Mouse (Mus musculus) intestine, embryonic 15.5 days (tissue): ENCODE data around the gene Rara. TPM values are rescaled to one million over a fixed set of nuclear protein-coding genes. Genes with fewer than 3 reads are reported as not detected.
"Not testable (repeated sequence)": the region's sequence is repeated elsewhere in the genome, so short reads cannot be mapped to it uniquely, and the experiment has no call there.

Experiments used
- ATAC-seq: fragments of 200-750 bp; cut with Nextera tagmentation; 2 replicates; pipeline ENCODE4 v1.8.0; 2017; ENCODE audit warnings: moderate TSS enrichment, moderate library complexity
- H3K27ac ChIP-seq: fragments of 300-500 bp; sonication (generic); 2 replicates; pipeline ENCODE4 v1.5.1; 2015; ENCODE audit warnings: mild to moderate bottlenecking, inconsistent platforms
- H3K27me3 ChIP-seq: fragments of 300-500 bp; sonication (generic); replicated peaks from 2 replicates; pipeline ENCODE4 v1.6.1; 2015; ENCODE audit warnings: inconsistent platforms
- H3K36me3 ChIP-seq: fragments of 300-500 bp; sonication (generic); 2 replicates; pipeline ENCODE4 v1.6.1; 2015; ENCODE audit warnings: inconsistent platforms
- H3K4me1 ChIP-seq: fragments of 300-500 bp; sonication (generic); replicated peaks from 2 replicates; pipeline ENCODE4 v1.6.1; 2015; ENCODE audit warnings: inconsistent platforms
- H3K4me2 ChIP-seq: fragments of 300-500 bp; sonication (generic); replicated peaks from 2 replicates; pipeline ENCODE4 v1.6.1; 2015; ENCODE audit warnings: mild to moderate bottlenecking, inconsistent platforms
- H3K4me3 ChIP-seq: fragments of 300-500 bp; sonication (generic); replicated peaks from 2 replicates; pipeline ENCODE4 v1.5.1; 2015; ENCODE audit warnings: inconsistent platforms
- H3K9ac ChIP-seq: fragments of 300-500 bp; sonication (generic); 2 replicates; pipeline ENCODE4 v1.6.1; 2015; ENCODE audit warnings: inconsistent platforms
- H3K9me3 ChIP-seq: fragments of 300-500 bp; sonication (generic); 2 replicates; pipeline ENCODE4 v1.6.1; 2016; ENCODE audit warnings: inconsistent platforms
- WGBS: fragments of 180-500 bp; shearing (Covaris S2); methylation state at CpG from one replicate; pipeline ENCODE4 v1.1.7; 2015; 5-methylcytosine and 5-hydroxymethylcytosine counted together
- polyA plus RNA-seq: library from polyadenylated mRNA; unstranded; fragments of >200 nt; fragmentation: Nextera tagmentation; extraction: Ambion mirVana; gene quantifications from 2 replicates; pipeline ENCODE4 v1.2.1, GENCODE M21; 2015

Rara gene
- polyA plus RNA-seq, 1 experiment from 2014 or later = 31.5 TPM

GRCm38 (mm10) chr11:98925265-98925721, 2.3 kb upstream of the Rara start:
- WGBS = 10% methylated on average over 10 of the region's 10 CpGs
- Histone ChIP-seq H3K4me3 (no peak overlapping the region), H3K36me3 (no peaks in the 10 kb centered on the region), H3K4me2 (peak overlapping the region; percentile 40), H3K9ac (no peak overlapping the region), H3K27ac (peak overlapping the region; percentile 93), H3K9me3 (no peaks in the 10 kb centered on the region), H3K4me1 (peaks cover 75% of the 10 kb centered on the region), H3K27me3 (no peaks in the 10 kb centered on the region)
- ATAC-seq = peak; percentile 19

GRCm38 (mm10) chr11:98925868-98926311, 1.7 kb upstream of the Rara start:
- H3K9ac ChIP-seq = 0 out of 2 replicates have a peak overlapping the region, but pooled peaks have one; percentile 17
- peaks cover 81% of the 10 kb centered on the region for H3K4me1 ChIP-seq

GRCm38 (mm10) chr11:98926553-98926952, 1.1 kb upstream of the Rara start:
- Histone ChIP-seq H3K36me3 (no peaks in the 10 kb centered on the region), H3K9ac (0 out of 2 replicates have a peak overlapping the region, but pooled peaks have one; percentile 17), H3K27me3 (no peaks in the 10 kb centered on the region), H3K4me3 (no peak overlapping the region), H3K27ac (peak overlapping the region; percentile 93), H3K4me1 (peaks cover 88% of the 10 kb centered on the region), H3K4me2 (peak overlapping the region; percentile 40), H3K9me3 (no peaks in the 10 kb centered on the region)
- WGBS = 68% methylated on average over 7 of the region's 7 CpGs
- ATAC-seq = no peak

More at GRCm38 (mm10) chr11:98925868-98926311, 1.7 kb upstream of the Rara start:
- ATAC-seq = peak; percentile 18
- H3K4me3 ChIP-seq = no peak overlapping the region
- H3K9me3 ChIP-seq = no peaks in the 10 kb centered on the region
- WGBS = 8% methylated on average over 12 of the region's 12 CpGs
- peak overlapping the region; percentile 93 for H3K27ac ChIP-seq
- peak overlapping the region; percentile 40 for H3K4me2 ChIP-seq
- H3K36me3 ChIP-seq = no peaks in the 10 kb centered on the region
- no peaks in the 10 kb centered on the region for H3K27me3 ChIP-seq

- Histone ChIP-seq H3K27ac (peak overlapping the region; percentile 10; the same call in 1 of the 2 replicates), H3K27me3 (no peaks in the 10 kb centered on the region)
Observed at GRCm38 (mm10) chr11:98928186-98928893, 722 bp downstream of the Rara start.

GRCm38 (mm10) chr11:98929503-98929902, 1.9 kb downstream of the Rara start:
- H3K9ac ChIP-seq = peak overlapping the region; percentile 3; the same call in 1 of the 2 replicates
- peak overlapping the region; percentile 59 for H3K4me2 ChIP-seq
- H3K27me3 ChIP-seq = no peaks in the 10 kb centered on the region
- peak overlapping the region; percentile 57; the same call in 1 of the 2 replicates for H3K4me3 ChIP-seq
- peak overlapping the region; percentile 89 for H3K27ac ChIP-seq
- WGBS = 15% methylated on average over 9 of the region's 9 CpGs
- no peaks in the 10 kb centered on the region for H3K9me3 ChIP-seq
- H3K4me1 ChIP-seq = peaks cover 88% of the 10 kb centered on the region
- ATAC-seq = no peak
- H3K36me3 ChIP-seq = no peaks in the 10 kb centered on the region

More at GRCm38 (mm10) chr11:98928186-98928893, 722 bp downstream of the Rara start:
- 10% methylated on average over 12 of the region's 12 CpGs for WGBS
- Histone ChIP-seq H3K4me3 (peak overlapping the region; percentile 57), H3K4me1 (peaks cover 95% of the 10 kb centered on the region), H3K9ac (peak overlapping the region; percentile 78), H3K4me2 (peak overlapping the region; percentile 59), H3K9me3 (no peaks in the 10 kb centered on the region), H3K36me3 (no peaks in the 10 kb centered on the region)
- ATAC-seq = no peak

GRCm38 (mm10) chr11:98930127-98930601, 2.5 kb downstream of the Rara start:
- no peaks in the 10 kb centered on the region for H3K36me3 ChIP-seq
- H3K27ac ChIP-seq = peak overlapping the region; percentile 89
- H3K4me2 ChIP-seq = peak overlapping the region; percentile 59
- H3K4me3 ChIP-seq = 0 out of 2 replicates have a peak overlapping the region, but pooled peaks have one; percentile 57
- WGBS = 46% methylated on average over 7 of the region's 7 CpGs
- H3K9ac ChIP-seq = no peak overlapping the region
- ATAC-seq = no peak
- H3K4me1 ChIP-seq = peaks cover 87% of the 10 kb centered on the region
- H3K9me3 ChIP-seq = no peaks in the 10 kb centered on the region
- no peaks in the 10 kb centered on the region for H3K27me3 ChIP-seq

GRCm38 (mm10) chr11:98930773-98931512, 3.3 kb downstream of the Rara start:
- ATAC-seq = no peak
- peaks cover 85% of the 10 kb centered on the region for H3K4me1 ChIP-seq
- 22% methylated on average over 10 of the region's 10 CpGs for WGBS
- 0 out of 2 replicates have a peak overlapping the region, but pooled peaks have one; percentile 9 for H3K4me3 ChIP-seq
- H3K9ac ChIP-seq = peak overlapping the region; percentile 39; the same call in 1 of the 2 replicates
- H3K27me3 ChIP-seq = no peaks in the 10 kb centered on the region
- H3K36me3 ChIP-seq = no peaks in the 10 kb centered on the region
- H3K9me3 ChIP-seq = no peaks in the 10 kb centered on the region
- H3K27ac ChIP-seq = peak overlapping the region; percentile 89
- H3K4me2 ChIP-seq = peak overlapping the region; percentile 59

GRCm38 (mm10) chr11:98931513-98932292, 4.1 kb downstream of the Rara start:
- Histone ChIP-seq H3K9me3 (no peaks in the 10 kb centered on the region), H3K27ac (peak overlapping the region; percentile 89), H3K4me2 (peak overlapping the region; percentile 59), H3K4me3 (no peak overlapping the region), H3K36me3 (no peaks in the 10 kb centered on the region), H3K27me3 (no peaks in the 10 kb centered on the region), H3K9ac (0 out of 2 replicates have a peak overlapping the region, but pooled peaks have one; percentile 39), H3K4me1 (peaks cover 85% of the 10 kb centered on the region)
- 24% methylated on average over 7 of the region's 7 CpGs for WGBS
- no peak for ATAC-seq

- H3K4me1 ChIP-seq = peaks cover 81% of the 10 kb centered on the region
- H3K9ac ChIP-seq = no peak overlapping the region
- no peaks in the 10 kb centered on the region for H3K27me3 ChIP-seq
- H3K27ac ChIP-seq = peak overlapping the region; percentile 89; the same call in 1 of the 2 replicates
- 17% methylated on average over 19 of the region's 19 CpGs for WGBS
- H3K9me3 ChIP-seq = no peaks in the 10 kb centered on the region
- no peak overlapping the region for H3K4me3 ChIP-seq
- ATAC-seq = no peak
- peak overlapping the region; percentile 59 for H3K4me2 ChIP-seq
- H3K36me3 ChIP-seq = no peaks in the 10 kb centered on the region
Observed at GRCm38 (mm10) chr11:98932293-98933091, 4.9 kb downstream of the Rara start.

GRCm38 (mm10) chr11:98933151-98933550, 5.5 kb downstream of the Rara start:
- Histone ChIP-seq H3K4me1 (peaks cover 80% of the 10 kb centered on the region), H3K27ac (no peak overlapping the region), H3K27me3 (no peaks in the 10 kb centered on the region), H3K4me2 (peak overlapping the region; percentile 59), H3K9ac (no peak overlapping the region), H3K4me3 (no peak overlapping the region), H3K36me3 (no peaks in the 10 kb centered on the region), H3K9me3 (no peaks in the 10 kb centered on the region)
- no peak for ATAC-seq
- WGBS = 46% methylated on average over 9 of the region's 9 CpGs

- not testable (repeated sequence) for H3K4me2 ChIP-seq, H3K4me3 ChIP-seq, ATAC-seq, H3K27me3 ChIP-seq, H3K9me3 ChIP-seq, H3K27ac ChIP-seq, H3K9ac ChIP-seq, H3K36me3 ChIP-seq
- 84% methylated on average over 2 of the region's 2 CpGs for WGBS
- peaks cover 80% of the 10 kb centered on the region for H3K4me1 ChIP-seq
Observed at GRCm38 (mm10) chr11:98933847-98934246, 6.2 kb downstream of the Rara start.
